Mouse (Mus musculus) hindbrain, embryonic 13.5 days (tissue): ENCODE measurements around the gene Erc2. TPM values are rescaled to one million over a fixed set of nuclear protein-coding genes. Genes with fewer than 3 reads are reported as not detected.

Experiments used
- ATAC-seq: fragments of 200-750 bp; cut with Nextera tagmentation; 2 replicates; pipeline ENCODE4 v1.8.0; 2017; ENCODE audit warnings: moderate TSS enrichment; ENCODE audit not compliant: low FRiP score
- H3K27ac ChIP-seq: fragments of 300-500 bp; sonication (generic); 2 replicates; pipeline ENCODE4 v1.5.1; 2015; ENCODE audit warnings: inconsistent platforms, mild to moderate bottlenecking, moderate library complexity
- H3K27me3 ChIP-seq: fragments of 300-500 bp; sonication (generic); 2 replicates; pipeline ENCODE4 v1.6.1; 2015; ENCODE audit warnings: mild to moderate bottlenecking, inconsistent platforms
- H3K36me3 ChIP-seq: fragments of 300-500 bp; sonication (generic); 2 replicates; pipeline ENCODE4 v1.6.1; 2015; ENCODE audit warnings: mild to moderate bottlenecking, inconsistent platforms
- H3K4me1 ChIP-seq: fragments of 300-500 bp; sonication (generic); replicated peaks from 2 replicates; pipeline ENCODE4 v1.6.1; 2015; ENCODE audit warnings: inconsistent platforms
- H3K4me2 ChIP-seq: fragments of 300-500 bp; sonication (generic); 2 replicates; pipeline ENCODE4 v1.6.1; 2015; ENCODE audit warnings: inconsistent platforms, mild to moderate bottlenecking, moderate library complexity
- H3K4me3 ChIP-seq: fragments of 300-500 bp; sonication (generic); 2 replicates; pipeline ENCODE4 v1.5.1; 2015; ENCODE audit warnings: mild to moderate bottlenecking, inconsistent platforms
- H3K9ac ChIP-seq: fragments of 300-500 bp; sonication (generic); 2 replicates; pipeline ENCODE4 v1.6.1; 2015; ENCODE audit warnings: mild to moderate bottlenecking, inconsistent platforms
- H3K9me3 ChIP-seq: fragments of 300-500 bp; sonication (generic); 2 replicates; pipeline ENCODE4 v1.6.1; 2016; ENCODE audit warnings: inconsistent platforms
- WGBS: fragments of 180-500 bp; shearing (Covaris S2); methylation state at CpG from one replicate; pipeline ENCODE4 v1.1.7; 2015; 5-methylcytosine and 5-hydroxymethylcytosine counted together
- polyA plus RNA-seq: library from polyadenylated mRNA; unstranded; fragments of >200 nt; fragmentation: Nextera tagmentation; extraction: Ambion mirVana; gene quantifications from 2 replicates; pipeline ENCODE4 v1.2.1, GENCODE M21; 2015

The Erc2 gene
- polyA plus RNA-seq, 1 experiment from 2014 or later = 79.8 TPM

DNA sequence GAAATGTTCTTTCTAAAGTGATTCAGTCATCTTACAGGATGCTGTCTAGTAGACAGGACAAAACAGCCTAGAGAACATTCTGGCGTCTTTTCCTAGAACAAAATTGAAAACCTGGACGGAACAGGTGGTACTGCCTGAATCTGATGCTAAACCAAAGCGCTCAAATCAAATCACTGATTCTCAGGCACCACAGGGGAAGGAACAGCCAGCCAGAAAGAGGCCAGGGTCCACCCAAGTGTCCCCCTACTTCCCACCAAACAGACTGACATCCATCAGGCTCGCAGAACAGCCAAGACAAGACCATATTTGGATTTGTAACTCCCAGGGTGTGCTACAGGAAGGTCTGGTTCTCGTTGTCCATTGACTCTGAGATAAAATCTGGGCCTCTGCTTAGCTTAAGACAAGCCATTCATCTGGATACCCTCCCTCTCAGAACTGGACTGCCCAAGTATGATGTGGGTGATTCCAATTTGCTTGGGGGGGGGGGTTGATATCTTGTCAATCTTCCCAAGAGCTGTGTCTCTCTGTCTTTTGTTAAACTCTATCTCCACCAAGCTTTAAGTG is 783.1 kb downstream of the Erc2 start:
- Histone ChIP-seq H3K4me1 (peaks cover 7% of the 10 kb centered on the region; the same call in 1 of the 2 replicates), H3K36me3 (no peaks in the 10 kb centered on the region), H3K27ac (no peak overlapping the region), H3K27me3 (no peaks in the 10 kb centered on the region), H3K4me3 (no peak overlapping the region), H3K9ac (no peak overlapping the region), H3K4me2 (no peak overlapping the region), H3K9me3 (no peaks in the 10 kb centered on the region)
- WGBS = 85% methylated on average over 5 of the region's 5 CpGs
- no peak for ATAC-seq

DNA sequence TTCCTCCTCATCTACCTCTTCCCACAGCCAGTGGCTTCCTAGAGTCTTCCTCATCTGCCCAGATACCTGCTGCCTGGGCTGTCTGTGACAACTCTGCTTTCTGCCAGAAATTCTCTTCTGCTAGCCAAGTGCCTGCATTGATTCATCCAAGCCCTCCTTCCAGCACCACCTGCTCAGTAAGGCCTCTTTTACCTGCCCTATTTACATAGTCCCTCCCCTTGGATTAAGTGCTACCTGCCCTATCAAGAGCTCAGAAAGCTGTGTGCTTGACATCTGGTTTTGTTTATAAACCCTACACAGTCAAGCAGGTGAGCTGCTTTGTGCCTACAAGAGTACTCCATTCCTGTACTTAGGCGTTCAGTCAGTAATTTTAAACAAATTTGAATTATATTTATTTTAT is 787.2 kb downstream of the Erc2 start:
- WGBS = 89% methylated on average over 1 of the region's 1 CpGs
- no peaks in the 10 kb centered on the region for H3K36me3 ChIP-seq
- no peak overlapping the region for H3K9ac ChIP-seq
- H3K4me3 ChIP-seq = no peak overlapping the region
- H3K27me3 ChIP-seq = peaks cover 5% of the 10 kb centered on the region; the same call in 1 of the 2 replicates
- ATAC-seq = no peak
- no peak overlapping the region for H3K4me2 ChIP-seq
- no peak overlapping the region for H3K27ac ChIP-seq
- no peaks in the 10 kb centered on the region for H3K9me3 ChIP-seq
- peaks cover 19% of the 10 kb centered on the region for H3K4me1 ChIP-seq

DNA sequence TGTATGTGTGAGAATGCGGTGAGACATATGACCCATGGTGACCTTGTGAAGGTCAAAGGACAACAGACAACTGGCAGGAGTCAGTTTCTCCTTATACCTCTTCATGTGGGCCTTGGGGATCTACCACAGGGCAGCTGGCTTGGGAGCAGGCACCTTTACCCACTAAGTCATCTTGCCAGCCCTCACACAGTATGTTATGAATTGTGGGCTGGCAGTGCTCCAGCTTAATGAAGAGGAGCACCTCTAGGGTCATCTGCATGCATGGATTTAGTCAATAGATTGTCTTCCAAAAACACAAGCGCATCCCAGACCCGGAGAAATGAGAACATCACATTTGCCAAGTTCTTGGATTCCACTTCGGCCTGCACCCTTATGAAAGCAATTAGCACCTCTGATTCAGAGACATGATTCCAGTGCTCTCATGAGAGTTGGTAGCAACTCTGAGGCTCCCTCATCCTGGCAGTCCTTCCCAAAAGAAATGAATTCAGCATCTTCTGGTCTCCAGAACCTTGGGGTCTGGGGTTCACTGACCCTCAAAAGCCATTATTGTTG is 787.6 kb downstream of the Erc2 start:
- ATAC-seq = no peak
- Histone ChIP-seq H3K27ac (no peak overlapping the region), H3K27me3 (peaks cover 5% of the 10 kb centered on the region; the same call in 1 of the 2 replicates), H3K4me1 (peaks cover 19% of the 10 kb centered on the region), H3K9ac (no peak overlapping the region), H3K36me3 (no peaks in the 10 kb centered on the region), H3K9me3 (no peaks in the 10 kb centered on the region), H3K4me2 (no peak overlapping the region), H3K4me3 (no peak overlapping the region)
- 91% methylated on average over 4 of the region's 4 CpGs for WGBS

DNA sequence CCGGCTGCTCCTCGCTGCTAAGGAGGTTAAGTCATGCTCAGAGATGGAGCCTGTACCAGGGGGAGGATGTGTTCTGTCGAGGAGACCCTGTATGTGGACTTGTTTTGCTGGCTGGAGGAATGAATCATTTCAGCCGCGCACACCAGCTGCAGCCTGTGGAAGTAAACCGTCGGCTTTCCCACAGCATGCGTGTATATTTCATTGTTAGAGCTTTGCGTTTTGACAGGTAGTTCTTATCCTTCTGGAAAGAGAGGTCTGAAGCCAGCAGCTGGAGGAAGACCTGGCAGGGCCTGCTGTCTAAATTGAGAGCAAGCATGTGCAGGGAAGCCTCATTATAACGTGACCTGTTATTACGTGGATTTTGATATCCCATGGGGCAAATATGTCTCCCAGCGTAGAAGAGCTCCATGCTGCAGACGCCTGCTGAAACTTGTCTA is 788.6 kb downstream of the Erc2 start:
- no peak overlapping the region for H3K4me3 ChIP-seq
- no peaks in the 10 kb centered on the region for H3K36me3 ChIP-seq
- H3K9ac ChIP-seq = no peak overlapping the region
- WGBS = 60% methylated on average over 13 of the region's 13 CpGs
- ATAC-seq = no peak
- peak overlapping the region; percentile 68 for H3K27ac ChIP-seq
- H3K4me2 ChIP-seq = no peak overlapping the region
- H3K27me3 ChIP-seq = peaks cover 7% of the 10 kb centered on the region; the same call in 1 of the 2 replicates
- H3K9me3 ChIP-seq = no peaks in the 10 kb centered on the region
- H3K4me1 ChIP-seq = peaks cover 19% of the 10 kb centered on the region

- Histone ChIP-seq H3K4me2 (no peak overlapping the region), H3K36me3 (no peaks in the 10 kb centered on the region), H3K4me3 (no peak overlapping the region), H3K9me3 (no peaks in the 10 kb centered on the region), H3K4me1 (peaks cover 27% of the 10 kb centered on the region), H3K9ac (no peak overlapping the region), H3K27ac (no peak overlapping the region), H3K27me3 (peaks cover 10% of the 10 kb centered on the region; the same call in 1 of the 2 replicates)
- ATAC-seq = no peak
- WGBS = 63% methylated on average over 8 of the region's 8 CpGs
Measured at GRCm38 (mm10) chr14:28412252-28412995, 790.2 kb downstream of the Erc2 start.

- no peak overlapping the region for H3K9ac ChIP-seq
- no peak for ATAC-seq
- H3K9me3 ChIP-seq = no peaks in the 10 kb centered on the region
- no peak overlapping the region for H3K4me3 ChIP-seq
- WGBS = 87% methylated on average over 6 of the region's 7 CpGs
- H3K4me1 ChIP-seq = peaks cover 27% of the 10 kb centered on the region
- H3K4me2 ChIP-seq = no peak overlapping the region
- H3K27ac ChIP-seq = no peak overlapping the region
- H3K27me3 ChIP-seq = peaks cover 10% of the 10 kb centered on the region; the same call in 1 of the 2 replicates
- H3K36me3 ChIP-seq = no peaks in the 10 kb centered on the region
Measured at GRCm38 (mm10) chr14:28413516-28413915, 791.3 kb downstream of the Erc2 start.

DNA sequence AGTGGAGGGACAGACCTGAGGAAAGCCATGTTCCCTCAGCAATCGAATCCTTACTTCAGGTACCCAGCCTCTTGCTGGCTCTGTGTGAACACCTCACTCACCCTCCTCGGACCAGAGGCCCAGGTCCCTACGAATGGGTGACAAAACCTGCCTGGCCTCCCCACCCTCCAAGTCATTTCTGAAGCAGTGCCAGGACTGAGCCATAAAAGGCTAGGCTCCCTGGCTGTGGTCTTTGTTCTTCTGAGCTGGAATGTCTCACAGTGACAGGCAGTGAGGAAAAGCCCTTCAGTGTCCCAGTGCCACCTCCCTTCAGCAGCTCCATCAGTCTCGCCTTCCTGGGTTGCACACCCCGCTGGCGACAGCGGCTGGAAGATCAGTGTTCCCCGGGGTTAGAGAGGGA is 794.8 kb downstream of the Erc2 start:
- Histone ChIP-seq H3K27me3 (peaks cover 10% of the 10 kb centered on the region; the same call in 1 of the 2 replicates), H3K4me3 (no peak overlapping the region), H3K27ac (no peak overlapping the region), H3K9me3 (no peaks in the 10 kb centered on the region), H3K4me2 (no peak overlapping the region), H3K9ac (no peak overlapping the region), H3K4me1 (peaks cover 17% of the 10 kb centered on the region; the same call in 1 of the 2 replicates), H3K36me3 (no peaks in the 10 kb centered on the region)
- no peak for ATAC-seq
- whole genome bisulfite sequencing = 15% methylated on average over 8 of the region's 8 CpGs

DNA sequence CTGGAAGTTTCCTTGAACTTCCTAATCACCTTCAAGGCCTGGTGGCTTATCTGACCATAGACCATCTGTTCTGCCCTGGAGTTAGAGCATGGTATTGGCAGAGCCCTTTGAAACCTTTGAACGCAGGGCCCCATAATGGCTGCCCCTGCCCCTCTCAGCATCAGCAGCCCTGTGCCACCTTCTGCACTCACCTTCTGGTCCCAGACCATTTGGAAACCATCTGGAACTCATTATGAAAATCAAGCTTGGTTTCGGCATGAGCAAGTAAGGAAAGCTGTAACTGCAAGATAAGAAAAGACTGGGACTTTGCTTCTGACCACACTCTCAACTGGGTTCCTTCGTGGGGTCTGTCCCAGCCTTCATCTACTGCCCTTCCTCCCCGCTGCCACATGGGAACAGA is 796.3 kb downstream of the Erc2 start:
- Histone ChIP-seq H3K36me3 (no peaks in the 10 kb centered on the region), H3K9me3 (no peaks in the 10 kb centered on the region), H3K4me1 (peaks cover 12% of the 10 kb centered on the region; the same call in 1 of the 2 replicates), H3K4me3 (no peak overlapping the region), H3K27me3 (peaks cover 6% of the 10 kb centered on the region; the same call in 1 of the 2 replicates), H3K9ac (no peak overlapping the region), H3K27ac (no peak overlapping the region), H3K4me2 (no peak overlapping the region)
- no peak for ATAC-seq
- 74% methylated on average over 4 of the region's 4 CpGs for WGBS

DNA sequence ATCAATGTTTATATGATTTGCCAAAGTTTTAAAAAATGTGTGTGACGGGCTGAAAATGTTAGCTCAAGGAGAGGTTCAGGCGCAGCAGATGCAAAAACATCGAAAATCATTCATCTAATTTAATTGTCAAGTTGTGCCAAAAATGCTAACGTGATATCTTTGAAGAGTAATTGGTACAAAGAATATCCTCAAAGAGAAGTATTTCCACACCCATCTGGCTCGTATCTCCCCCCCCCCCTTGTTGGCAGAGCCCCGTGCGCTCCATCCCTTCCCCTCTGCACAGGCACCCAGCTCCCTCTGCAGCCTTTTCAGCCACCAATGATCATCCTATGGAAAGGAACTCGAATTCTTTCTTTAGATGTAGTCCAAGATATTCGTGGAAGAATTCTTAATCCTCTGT is 797.0 kb downstream of the Erc2 start:
- Histone ChIP-seq H3K9me3 (no peaks in the 10 kb centered on the region), H3K4me1 (peaks cover 12% of the 10 kb centered on the region; the same call in 1 of the 2 replicates), H3K36me3 (no peaks in the 10 kb centered on the region), H3K27ac (no peak overlapping the region), H3K9ac (no peak overlapping the region), H3K4me3 (no peak overlapping the region), H3K27me3 (peaks cover 6% of the 10 kb centered on the region; the same call in 1 of the 2 replicates), H3K4me2 (no peak overlapping the region)
- WGBS = 77% methylated on average over 9 of the region's 9 CpGs
- no peak for ATAC-seq

DNA sequence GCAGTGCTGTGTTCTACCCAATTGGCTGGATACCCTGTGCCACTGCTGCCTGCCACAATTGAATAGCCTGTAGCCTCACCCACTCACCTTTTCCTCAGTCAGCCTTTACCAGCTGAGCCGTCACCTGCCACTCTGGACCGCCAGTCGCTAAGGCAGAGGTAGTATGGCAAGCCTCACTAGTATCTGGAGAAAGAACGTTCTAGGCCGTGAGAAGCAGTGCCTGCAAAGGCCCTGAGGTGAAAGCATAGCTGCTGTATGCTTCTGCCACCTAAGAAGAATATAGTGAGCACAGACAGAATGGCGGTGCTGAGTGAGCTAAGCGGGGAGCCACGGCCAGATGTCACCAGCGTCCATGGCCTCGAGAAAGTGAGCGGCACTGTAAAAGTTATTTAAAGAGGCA is 798.4 kb downstream of the Erc2 start:
- no peaks in the 10 kb centered on the region for H3K9me3 ChIP-seq
- H3K36me3 ChIP-seq = no peaks in the 10 kb centered on the region
- no peak overlapping the region for H3K27ac ChIP-seq
- no peak overlapping the region for H3K9ac ChIP-seq
- no peak overlapping the region for H3K4me2 ChIP-seq
- WGBS = 91% methylated on average over 11 of the region's 11 CpGs
- H3K27me3 ChIP-seq = peaks cover 6% of the 10 kb centered on the region; the same call in 1 of the 2 replicates
- H3K4me3 ChIP-seq = no peak overlapping the region
- ATAC-seq = no peak
- H3K4me1 ChIP-seq = peaks cover 12% of the 10 kb centered on the region; the same call in 1 of the 2 replicates

- Histone ChIP-seq H3K27ac (no peak overlapping the region), H3K27me3 (no peaks in the 10 kb centered on the region), H3K9me3 (no peaks in the 10 kb centered on the region), H3K9ac (no peak overlapping the region), H3K4me2 (no peak overlapping the region), H3K4me1 (no peaks in the 10 kb centered on the region), H3K36me3 (no peaks in the 10 kb centered on the region), H3K4me3 (no peak overlapping the region)
- ATAC-seq = no peak
- 81% methylated on average over 2 of the region's 2 CpGs for WGBS
Measured at GRCm38 (mm10) chr14:28426610-28427009, 804.4 kb downstream of the Erc2 start.

DNA sequence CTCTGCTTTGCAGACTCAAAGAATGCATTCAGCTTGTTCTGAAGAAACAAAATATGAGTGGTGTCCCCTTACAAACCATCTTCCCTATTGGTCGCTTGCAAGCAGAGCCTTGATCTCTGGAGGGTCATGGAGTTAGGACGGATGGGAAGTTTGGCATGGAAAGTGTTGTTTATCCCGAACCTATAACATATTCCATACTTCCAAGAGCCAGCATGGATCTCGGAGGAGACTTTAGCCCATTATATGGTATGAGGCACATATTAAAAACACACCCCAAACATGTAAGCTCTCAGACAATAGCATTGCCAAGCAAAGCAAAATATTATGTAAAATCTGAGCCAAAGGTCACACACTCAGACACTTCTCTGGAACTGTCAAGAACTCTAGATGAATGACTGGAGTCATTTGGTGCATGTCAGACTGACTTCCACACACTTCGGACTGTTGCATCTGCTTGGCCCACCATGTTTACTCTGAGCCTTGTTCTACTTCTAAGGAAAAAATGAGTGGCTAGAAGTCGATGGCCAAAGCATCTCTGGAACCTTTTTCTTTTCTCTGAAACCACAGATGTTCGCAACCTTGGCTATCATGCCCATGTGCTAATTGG is 809.6 kb downstream of the Erc2 start:
- no peaks in the 10 kb centered on the region for H3K36me3 ChIP-seq
- no peak overlapping the region for H3K27ac ChIP-seq
- H3K4me1 ChIP-seq = no peaks in the 10 kb centered on the region
- no peak overlapping the region for H3K4me2 ChIP-seq
- no peaks in the 10 kb centered on the region for H3K27me3 ChIP-seq
- H3K9me3 ChIP-seq = no peaks in the 10 kb centered on the region
- H3K4me3 ChIP-seq = no peak overlapping the region
- ATAC-seq = no peak
- WGBS = 86% methylated on average over 7 of the region's 7 CpGs
- H3K9ac ChIP-seq = no peak overlapping the region
